Mouse (Mus musculus) 3134 (cell line): ENCODE data around the gene Usp37.
A peak's percentile ranks its signal among the peaks of the same experiment; 100 is the strongest.

ENCODE experiments used
- DNase-seq: peaks from one replicate; pipeline ENCODE4 v3.0.0-alpha.2; 2011; ENCODE audit warnings: low spot score; ENCODE audit not compliant: insufficient read length; ENCODE audit errors: extremely low read depth

Usp37 gene

DNA sequence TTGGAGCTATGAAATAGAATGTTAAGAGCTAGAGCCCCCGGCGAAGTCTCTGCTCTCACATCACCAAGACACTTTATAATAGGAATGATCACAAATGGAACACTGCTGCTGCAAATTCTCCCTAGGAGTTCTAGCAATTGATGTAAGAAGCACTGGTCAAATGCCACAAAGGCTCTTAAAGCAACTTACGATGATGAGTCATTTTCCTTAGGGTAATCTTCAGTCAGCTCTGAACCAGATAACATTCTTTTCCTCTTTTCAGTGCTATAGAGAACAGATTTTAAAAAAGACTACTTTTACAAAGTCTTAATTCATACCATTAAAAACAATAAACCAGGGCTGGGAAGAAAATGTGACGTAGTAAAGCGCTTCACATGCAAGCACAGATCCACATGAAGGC, 58.3 kb downstream of the Usp37 start:
- DNase-seq: no peak

DNA sequence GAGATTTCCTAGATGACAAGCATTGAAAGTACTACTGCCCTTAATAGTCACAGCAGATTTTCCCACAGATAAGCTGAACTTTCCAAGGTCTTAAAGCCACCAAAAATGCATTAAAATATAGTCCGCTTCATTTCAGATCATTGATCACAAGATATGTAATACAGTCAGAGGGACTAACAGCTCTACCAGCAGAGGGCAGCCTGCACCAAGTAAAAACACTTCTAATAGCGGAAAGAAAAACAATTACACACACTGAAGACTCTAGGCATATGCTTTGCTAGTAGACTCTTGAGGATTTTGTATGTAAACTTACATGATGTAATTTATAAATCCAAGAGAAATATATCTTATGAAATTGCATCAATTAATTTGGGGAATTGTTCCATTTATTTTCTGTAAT, 83.8 kb downstream of the Usp37 start:
- no peak for DNase-seq

DNA sequence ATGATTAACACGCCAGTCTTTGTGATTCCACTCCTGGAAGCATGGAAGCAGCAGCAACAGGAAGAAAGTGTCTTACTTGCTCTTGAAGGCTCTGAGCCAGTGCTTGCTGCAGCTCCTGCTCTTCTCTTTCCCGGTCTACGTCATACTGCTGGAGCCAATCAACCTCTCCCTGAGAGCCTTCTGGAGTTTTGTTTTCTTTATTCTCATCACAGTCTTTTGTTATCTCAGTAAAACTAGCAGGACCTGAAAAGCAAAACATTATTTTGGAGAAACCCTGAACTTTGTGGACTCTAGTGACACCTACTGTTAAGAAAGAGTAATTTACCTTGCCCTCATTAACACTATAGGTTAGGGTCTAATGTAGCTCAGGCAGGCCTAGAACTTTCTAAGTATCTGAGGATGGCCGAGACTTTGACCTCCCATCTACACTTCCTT, 91.5 kb downstream of the Usp37 start:
- DNase-seq: peak; percentile 19

DNA sequence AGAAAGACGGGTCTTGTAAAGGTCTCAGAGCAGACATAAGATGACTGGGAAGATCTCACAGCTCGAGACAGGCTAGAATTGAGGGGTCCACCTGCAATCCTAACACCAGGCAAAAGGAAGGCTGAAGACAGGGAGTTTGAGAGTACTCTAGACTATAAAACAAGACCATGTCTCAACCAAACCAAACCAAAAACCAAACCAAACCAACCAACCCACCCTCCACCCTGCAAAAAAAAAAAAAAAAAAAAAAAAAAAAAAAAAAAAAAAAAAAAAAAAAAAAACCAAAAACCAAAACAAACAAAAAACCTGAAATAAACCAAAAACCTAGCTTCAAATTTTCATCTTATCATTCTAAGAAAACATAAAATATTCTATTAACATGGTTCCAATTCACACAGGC, 99.5 kb downstream of the Usp37 start:
- no peak for DNase-seq

DNA sequence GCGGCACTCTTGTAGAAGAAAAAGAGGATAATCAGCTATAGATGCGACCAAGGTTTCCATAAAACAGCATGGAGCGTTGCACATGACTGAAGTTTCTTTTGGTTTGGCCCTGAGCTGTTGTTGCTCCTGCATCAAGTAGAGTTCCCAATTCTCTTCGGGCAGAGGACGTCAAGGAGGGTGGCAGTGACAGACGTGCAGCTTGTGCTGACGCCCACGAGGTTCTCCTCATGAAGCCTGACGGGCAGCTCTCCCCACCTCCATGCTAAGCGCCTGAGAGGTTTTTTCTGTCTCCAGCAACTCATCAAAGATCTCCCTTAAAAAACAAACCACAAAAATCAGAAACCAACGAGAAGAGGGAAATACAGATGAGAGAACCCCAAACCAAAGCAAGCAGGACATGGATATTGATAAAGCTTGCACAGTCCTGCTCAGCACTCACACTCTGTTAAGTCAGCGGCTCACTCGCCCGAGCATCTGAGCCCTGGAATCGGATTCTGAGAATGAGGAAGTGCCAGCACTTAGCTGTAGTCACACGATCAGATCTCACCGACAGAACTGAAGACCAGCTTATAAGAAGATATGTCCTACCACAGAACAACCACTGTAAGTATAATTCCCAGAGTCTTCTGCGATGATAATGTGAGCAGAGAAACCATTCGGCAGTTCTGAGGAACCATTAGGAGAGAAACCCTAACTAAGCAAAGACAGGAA, 104.8 kb downstream of the Usp37 start:
- no peak for DNase-seq

DNA sequence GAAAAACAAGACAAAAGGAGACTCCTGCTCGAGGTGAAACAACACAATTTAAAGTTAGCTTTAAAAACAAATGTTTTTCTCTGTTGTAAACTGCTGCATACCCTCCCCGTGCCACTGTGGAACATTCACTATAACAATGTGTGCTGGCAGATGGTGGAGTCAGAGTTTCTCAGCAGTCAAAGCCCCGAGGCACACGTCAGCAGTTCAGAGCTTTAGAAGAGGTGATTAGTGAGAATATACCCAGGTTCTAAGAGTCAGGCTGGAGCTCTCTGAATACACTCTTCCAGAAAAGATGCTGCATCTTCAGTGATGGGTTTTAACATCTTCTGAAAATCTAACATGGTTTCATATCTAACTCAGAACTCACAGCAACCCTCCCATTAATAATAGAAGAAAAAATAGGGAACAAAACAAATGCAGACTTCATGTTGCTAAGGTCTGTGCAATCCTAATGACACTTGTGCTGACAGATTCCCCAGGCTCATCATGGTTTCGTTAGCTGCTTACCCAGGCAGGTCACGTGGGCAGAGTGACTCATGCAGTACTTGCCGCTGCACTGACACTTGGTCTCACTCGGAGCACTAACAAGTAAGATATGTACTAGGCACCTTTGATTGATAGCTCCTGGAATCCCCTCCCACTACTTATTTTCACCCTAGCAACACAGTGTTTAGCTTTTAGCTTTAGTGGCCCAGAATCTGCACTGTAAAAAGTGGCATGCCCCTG, 106.2 kb downstream of the Usp37 start:
- DNase-seq: peak; percentile 44

DNA sequence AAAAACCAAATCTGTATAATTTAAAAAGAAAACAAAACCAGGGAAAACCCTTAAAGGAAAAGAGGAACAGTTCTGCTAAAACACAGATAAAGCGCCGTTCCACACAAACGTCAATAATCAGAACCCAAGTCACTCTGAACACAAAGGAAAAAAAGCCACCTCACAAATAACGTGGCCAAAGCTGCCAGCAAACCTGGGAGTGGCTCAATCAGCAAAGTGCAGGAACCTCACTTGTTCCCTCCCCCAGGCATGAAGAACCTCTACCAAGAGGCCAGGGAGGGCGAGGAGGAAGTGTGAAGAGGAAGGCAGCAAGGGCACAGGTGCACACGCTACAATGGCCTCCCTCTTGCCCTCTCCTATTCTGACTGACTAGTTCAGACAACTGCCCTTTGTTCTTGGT, 108.5 kb downstream of the Usp37 start:
- DNase-seq: no peak

DNA sequence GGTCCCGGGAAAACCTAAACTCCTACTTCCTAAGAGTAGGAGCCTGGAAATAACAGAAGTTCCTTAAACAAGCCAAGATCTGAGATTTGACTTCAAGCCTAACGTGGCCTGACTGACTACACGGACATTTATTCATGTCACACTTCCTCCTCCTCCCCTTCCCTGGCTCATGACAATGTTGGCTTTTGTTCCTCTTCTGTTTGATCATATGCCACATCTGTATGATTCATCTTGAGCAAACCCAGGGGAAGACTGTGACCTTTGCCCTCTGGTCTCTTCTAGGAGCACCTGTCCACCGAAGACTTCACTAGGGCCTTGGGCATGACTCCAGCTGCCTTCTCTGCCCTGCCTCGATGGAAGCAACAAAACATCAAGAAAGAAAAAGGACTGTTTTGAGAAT, 109.5 kb downstream of the Usp37 start:
- no peak for DNase-seq

DNA sequence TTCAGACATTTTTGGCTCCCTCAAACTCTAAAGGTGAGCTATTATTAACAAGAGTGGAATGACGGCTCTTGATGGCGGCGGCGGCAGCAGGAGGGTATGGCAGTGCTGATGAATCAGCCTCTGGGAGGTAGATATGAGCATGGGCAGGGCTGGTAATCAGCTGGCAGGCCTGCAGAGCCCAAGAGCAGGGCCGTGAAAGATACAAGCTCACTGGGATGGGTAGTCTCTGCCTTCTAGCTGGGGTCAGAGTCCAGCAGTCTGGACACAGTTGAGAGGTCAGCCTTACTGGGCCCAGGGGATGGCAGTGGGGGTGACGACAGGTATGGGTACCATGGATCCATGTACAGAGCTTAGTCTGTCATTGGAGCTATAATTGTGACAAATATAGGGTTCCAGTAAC, 110.9 kb downstream of the Usp37 start:
- DNase-seq: no peak

DNA sequence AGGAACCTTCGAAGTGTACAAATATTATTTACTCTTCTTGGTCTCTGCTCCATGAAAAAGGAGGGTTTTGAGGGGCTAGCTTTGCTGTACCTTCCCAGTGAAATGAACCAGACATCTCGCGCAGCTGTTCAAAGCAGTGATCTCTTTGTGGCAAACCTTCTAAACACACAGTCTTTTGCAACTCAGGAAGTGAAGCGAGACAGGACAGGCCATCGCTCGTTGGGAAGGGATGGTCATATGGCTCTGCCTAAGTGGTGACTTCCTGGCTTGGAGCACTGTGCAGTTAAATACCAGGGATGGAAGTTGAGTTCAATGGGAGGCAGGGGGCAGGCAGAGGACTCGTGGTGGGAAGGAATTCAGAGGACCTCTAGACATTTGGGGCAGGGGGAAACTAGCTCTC, 118.2 kb downstream of the Usp37 start:
- no peak for DNase-seq

DNA sequence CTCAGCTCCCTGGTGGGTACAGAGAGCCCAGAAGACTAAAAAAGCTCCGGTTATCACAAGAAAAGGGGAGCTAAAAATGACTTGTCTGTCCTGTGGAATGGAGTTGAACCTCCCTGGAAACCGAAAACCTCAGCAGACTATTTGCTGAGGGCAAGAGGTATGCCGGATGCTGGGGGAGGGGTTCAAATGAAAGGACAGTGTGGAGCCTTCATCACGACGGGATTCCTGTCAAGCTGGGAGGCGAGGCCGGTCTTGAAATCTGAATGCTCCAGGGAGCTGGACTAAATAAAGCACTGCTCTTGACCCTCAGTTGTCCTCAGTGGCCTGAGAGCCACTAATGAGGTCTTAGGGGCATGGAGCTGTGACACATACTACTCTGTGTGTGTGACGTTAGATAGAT, 120.9 kb downstream of the Usp37 start:
- DNase-seq: no peak

DNA sequence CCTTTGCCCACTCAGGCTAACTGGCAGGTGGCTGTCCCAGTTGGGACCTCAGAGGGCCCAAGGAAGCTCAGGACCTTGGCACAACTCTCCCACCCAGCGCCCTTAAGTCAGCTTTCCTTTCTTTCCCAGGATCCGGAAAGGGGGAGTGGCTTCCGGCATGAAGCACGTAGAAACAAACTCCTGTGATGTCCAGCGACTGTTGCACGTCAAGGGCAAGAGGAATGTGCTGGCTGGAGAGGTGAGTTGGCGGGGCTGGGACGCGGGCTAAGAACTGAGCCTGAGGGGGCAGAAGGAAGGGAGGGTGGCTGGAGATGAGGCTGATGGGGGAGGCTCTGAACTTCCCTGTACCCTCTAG, 124.7 kb downstream of the Usp37 start:
- no peak for DNase-seq

DNA sequence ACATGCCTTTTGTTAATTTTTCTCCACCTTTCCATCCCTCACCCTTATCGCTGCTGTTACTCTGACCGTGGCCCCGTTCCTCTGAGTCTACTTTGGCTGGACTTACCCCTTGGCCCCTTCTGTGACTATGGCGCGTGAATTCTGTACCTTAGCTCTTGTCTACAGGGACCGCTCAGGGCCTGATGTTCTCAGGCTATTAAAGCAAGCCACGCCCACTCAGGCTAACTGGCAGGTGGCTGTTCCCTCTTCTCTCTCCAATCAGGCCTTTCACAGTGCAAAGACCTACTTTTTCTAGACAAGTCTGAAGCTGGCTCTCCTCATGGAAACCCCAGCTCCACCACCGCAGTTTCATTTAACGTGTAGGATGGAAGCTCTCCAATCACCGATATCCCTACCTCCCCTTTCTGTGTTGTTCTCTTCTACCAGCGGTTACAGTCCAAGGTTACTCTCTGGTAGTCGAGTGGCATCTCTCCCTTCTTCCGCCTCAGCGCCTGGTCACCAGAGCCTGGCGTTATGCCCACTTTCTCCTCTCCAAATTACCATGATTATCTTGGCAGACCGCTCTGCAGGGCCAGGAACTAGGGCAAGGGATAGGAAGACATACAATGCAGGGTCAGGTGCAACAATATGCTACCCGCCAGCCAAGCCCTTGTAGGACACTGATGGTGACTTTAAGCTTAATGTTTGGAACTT, 125.2 kb downstream of the Usp37 start:
- DNase-seq: no peak

DNA sequence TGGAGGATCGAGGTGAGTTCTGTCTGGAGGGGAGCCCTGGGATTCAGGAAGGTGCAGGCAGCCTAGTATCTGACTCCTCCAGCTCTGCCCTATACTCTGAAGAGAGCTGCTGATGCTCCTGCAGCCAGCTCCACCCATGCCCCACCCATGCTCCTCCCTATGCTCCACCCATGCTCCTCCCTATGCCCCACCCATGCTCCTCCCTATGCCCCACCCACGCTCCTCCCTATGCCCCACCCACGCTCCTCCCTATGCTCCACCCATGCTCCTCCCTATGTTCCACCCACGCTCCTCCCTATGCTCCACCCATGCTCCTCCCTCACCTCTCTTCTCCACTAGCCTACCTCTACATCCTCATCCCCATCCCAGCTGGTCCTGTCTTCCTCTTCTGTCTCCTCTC, 128.9 kb downstream of the Usp37 start:
- DNase-seq: peak; percentile 58

DNA sequence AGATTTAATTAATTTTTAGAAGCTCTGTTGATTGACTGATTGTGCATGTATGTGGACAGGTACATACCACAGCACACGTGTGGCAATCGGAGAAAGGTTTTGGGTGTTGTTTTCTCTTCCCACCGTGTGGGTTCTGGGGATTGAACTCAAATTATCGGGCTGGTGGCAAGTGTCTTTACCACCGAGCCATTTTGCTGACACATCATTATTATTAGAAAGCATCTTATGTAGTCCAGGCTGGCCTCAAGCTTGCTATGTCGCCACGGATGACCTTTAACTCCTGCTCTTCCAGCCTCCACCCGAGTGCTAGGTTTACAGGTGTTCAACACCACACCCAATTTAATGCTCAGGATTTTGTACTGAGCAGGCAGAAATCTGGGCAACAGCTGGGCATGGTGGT, 131.4 kb downstream of the Usp37 start:
- DNase-seq: no peak

DNA sequence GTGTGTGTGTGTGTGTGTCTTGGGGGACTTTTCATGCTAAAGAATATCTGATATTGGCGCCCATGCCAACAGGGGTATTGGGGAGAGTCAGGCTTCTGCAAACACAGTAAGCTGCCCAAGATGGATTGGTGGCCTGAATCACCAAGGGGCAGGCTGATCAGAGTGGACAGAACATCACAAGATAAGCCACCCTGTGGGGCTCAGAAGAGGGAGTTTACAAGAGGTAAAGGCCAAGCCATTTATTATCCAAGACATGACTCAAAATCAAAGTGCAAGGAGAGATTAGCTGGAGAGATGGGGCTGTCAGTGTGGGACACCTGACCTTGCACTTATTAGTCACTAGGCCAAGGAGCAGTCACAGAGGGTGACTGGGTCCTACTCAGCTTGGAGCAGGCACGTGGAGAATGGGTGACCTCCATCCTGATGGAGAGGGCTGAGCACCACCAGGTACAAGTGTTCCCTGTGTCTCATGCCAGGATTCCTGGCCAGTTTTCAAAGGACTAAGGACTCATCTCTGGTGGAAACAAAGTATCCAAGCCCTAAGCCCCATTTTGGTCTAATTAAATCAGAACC, 132.2 kb downstream of the Usp37 start:
- DNase-seq: no peak

DNA sequence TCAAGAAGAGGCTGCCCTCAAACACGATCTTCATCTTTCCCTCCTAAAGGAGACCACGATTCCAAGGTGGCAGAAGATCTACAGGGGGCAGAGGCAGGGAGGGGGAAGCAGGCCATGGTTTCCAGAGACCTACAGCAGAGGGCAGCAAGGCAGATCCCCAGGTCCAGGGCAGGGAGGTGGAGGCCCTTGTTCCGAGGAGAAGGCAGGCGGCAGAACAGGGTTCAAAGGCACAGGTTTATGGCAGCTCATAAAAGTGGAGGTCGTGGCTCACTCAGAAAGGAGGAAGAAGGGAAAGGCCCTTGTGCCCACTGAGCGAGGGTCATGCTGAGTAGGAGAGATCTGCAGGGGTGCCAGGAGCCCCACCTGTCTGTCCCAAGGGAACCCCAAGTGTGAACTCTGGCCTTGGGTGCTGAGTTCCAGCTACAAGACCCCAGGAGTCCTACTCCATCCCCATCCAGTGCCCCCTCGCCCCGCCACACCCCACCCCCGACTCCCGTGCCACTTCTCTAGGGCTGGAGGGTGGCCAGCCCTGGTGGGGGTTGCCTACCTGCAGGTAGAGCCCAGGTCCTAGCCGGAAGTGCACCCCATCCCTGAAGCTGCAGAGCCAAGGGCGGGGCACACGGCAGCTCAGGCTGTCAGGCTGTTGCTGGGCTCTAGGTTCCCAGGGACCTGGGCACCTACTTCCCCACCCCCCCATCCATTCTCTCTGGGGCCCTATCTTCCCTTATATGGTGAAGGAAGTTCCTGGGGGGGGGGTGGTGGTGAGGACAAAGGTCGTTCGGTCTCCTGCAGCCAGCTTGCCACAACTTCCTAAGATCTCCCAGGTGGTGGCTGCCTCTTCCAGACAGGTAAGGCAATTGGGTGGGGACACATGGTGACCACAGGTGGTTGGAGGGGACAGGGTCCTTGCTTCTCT, 135.2 kb downstream of the Usp37 start, which contains the start of gene Vil1:
Vil1 (plus strand) TSS at position 788 of the 916 bp plus-strand sequence.
- no peak for DNase-seq

DNA sequence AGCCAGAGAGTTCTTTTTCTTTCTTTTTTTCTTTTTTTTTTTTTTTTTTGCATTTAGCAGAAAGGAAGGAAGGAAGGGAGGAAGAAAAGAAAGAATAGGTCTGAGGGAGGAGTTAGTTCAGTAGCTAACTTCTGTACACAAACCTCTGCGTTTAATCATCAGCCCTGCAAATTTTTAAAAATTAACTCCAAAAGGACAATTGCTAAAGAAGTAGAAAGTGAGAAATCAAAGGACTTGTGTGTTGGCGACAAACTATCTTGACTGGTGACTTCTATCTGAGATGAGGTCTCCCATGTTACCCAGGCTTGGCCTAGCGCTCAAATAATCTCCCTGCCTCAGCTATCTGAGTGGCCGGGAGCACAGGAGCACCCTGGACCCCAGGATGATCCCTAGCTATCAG, 139.9 kb downstream of the Usp37 start:
- no peak for DNase-seq

DNA sequence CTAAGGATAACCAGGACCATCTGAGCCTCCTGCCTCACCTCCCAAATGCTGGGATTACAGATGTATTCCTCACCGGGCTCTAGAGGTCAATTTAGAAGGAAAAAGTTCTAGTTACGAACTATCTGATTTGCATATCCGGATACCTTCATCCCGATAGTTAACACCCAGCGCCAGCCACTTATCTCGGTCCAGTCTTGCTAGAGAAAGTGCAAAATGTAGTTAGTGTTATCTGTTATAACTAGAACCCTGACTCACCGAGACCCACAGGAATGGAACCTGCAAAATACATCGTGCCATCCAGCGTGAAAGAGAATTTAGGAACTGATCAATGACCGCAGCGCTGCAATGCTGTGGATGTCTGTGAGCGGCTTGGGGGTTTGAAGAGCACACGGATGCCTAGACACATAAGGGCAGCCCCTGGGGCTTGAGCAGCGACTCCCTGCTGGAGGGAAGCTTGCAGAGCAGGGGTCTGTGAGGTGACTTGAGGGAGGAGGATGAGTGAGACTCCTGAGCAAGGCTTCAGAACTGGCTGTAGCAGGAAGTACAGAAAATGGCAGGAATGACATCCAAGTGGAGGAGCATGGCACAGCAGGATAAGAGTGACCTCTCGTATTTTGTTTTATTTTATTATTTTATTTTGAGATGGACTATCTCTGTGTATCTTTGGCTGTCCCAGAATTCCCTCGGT, 142.9 kb downstream of the Usp37 start:
- DNase-seq: no peak

DNA sequence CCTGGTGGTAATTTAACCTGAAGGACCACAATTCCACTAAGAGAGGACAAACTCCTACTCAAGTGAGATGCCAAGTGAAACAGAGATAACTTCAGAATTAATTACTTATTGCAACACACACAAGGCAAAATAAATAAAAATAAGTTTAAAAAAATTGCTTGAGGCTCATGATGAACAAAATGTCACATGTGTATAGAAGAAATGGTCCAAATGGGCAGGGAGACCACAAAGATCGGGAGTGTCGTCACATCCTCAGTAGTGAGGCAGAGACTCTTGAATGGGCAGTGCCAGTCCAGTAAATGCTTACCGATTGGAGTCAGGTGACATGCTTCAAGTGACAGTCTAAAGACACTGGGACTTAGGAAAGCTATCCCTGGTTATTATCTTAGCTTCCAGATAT, 143.6 kb downstream of the Usp37 start:
- DNase-seq: no peak
